In the genomic region with DNA sequence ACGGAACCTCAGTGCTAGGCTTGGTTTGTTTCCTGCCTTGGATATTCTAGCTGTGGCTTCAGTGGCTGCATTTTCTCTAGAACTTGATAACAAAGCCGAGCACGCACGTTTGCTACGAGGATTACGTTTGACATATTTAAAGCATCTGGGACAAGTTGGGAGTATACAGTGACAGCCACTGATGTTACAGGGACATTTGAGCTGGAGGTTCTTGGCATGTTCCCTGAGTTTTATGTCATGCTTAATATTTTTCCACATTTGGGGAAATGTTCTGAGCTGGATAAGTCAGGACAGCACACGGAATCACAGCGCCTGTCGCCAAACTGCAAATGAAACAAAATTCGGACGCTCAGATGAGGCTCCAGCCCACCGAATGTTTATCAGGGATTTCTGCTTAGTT, we compare ENCODE assay signal across 11 mouse cellular contexts.
"Had no signal": no experiment of that assay in that cellular context is flagged by ENCODE, and none has a peak within 500 bp of the region (broad histone marks: within the 10 kb centered on the region; RNA-seq: fewer than 3 reads in every experiment).

No protein-coding gene starts in this region.

- H3K4me1 ChIP-seq: liver, embryonic 13.5 days had no signal

- DNase-seq: kidney, adult 11 months; kidney, postnatal 14 days; left cerebral cortex, postnatal 4 days; liver; liver, embryonic 13.5 days; liver, postnatal 0 days; right cerebral cortex, postnatal 14 days; thymus, adult 2 months; thymus, postnatal 25 days had no signal

- H3K9ac ChIP-seq: liver, embryonic 13.5 days; liver, postnatal 0 days; midbrain, embryonic 13.5 days; stomach, embryonic 15.5 days had no signal

- H3K36me3 ChIP-seq: liver, embryonic 13.5 days; midbrain, embryonic 13.5 days; stomach, embryonic 15.5 days had no signal

- ATAC-seq: liver, postnatal 0 days; midbrain, embryonic 13.5 days had no signal

- H3K4me2 ChIP-seq: liver, embryonic 13.5 days; midbrain, embryonic 13.5 days; stomach, embryonic 15.5 days had no signal

- H3K9me3 ChIP-seq: liver, embryonic 13.5 days; midbrain, embryonic 13.5 days; stomach, embryonic 15.5 days had no signal

- H3K4me3 ChIP-seq: liver, embryonic 13.5 days; midbrain, embryonic 13.5 days; stomach, embryonic 15.5 days had no signal

- H3K27me3 ChIP-seq: liver, embryonic 13.5 days; midbrain, embryonic 13.5 days; stomach, embryonic 15.5 days had no signal

- H3K27ac ChIP-seq: liver, embryonic 13.5 days; midbrain, embryonic 13.5 days; stomach, embryonic 15.5 days had no signal
